Mouse (Mus musculus) testis, adult 2 months (tissue): ENCODE data around the gene Kif1a. TPM values are rescaled to one million over a fixed set of nuclear protein-coding genes. Genes with fewer than 3 reads are reported as not detected.
"Not testable (repeated sequence)": the region's sequence is repeated elsewhere in the genome, so short reads cannot be mapped to it uniquely, and the experiment has no call there.

Experiments
- H3K27ac ChIP-seq: fragments of 200-500 bp; 2 replicates; pipeline ENCODE4 v1.5.1; 2012; ENCODE audit warnings: low read depth, low read length; ENCODE audit not compliant: control insufficient read depth, insufficient read depth
- H3K27me3 ChIP-seq: fragments of 200-500 bp; 2 replicates; pipeline ENCODE4 v1.6.1; 2012; ENCODE audit warnings: mild to moderate bottlenecking, low read length, moderate library complexity; ENCODE audit not compliant: control insufficient read depth, insufficient read depth
- H3K36me3 ChIP-seq: fragments of 200-500 bp; 2 replicates; pipeline ENCODE4 v1.6.1; 2012; ENCODE audit warnings: mild to moderate bottlenecking, low read length; ENCODE audit not compliant: control insufficient read depth, insufficient read depth
- H3K4me1 ChIP-seq: fragments of 200-500 bp; 2 replicates; pipeline ENCODE4 v1.6.1; 2012; ENCODE audit warnings: low read length; ENCODE audit not compliant: control insufficient read depth, insufficient read depth
- H3K4me3 ChIP-seq: fragments of 200-500 bp; 2 replicates; pipeline ENCODE4 v1.5.1; 2012; ENCODE audit warnings: low read depth, mild to moderate bottlenecking, low read length, moderate library complexity, mixed read lengths; ENCODE audit not compliant: control insufficient read depth
- CTCF ChIP-seq: fragments of 200-500 bp; IDR thresholded peaks from 2 replicates; pipeline ENCODE4 v1.5.1; 2012; ENCODE audit warnings: low read depth, mild to moderate bottlenecking, inconsistent platforms, low read length, moderate library complexity; ENCODE audit not compliant: control insufficient read depth, insufficient read depth, insufficient replicate concordance
- POLR2A ChIP-seq: fragments of 200-500 bp; IDR thresholded peaks from 2 replicates; pipeline ENCODE4 v1.6.1; 2012; ENCODE audit warnings: low read depth, mild to moderate bottlenecking, inconsistent platforms, low read length, moderate library complexity; ENCODE audit not compliant: control insufficient read depth
- polyA plus RNA-seq: library from polyadenylated mRNA; depleted of rRNA; stranded (reverse); fragments of >200 nt; gene quantifications from 2 replicates; pipeline ENCODE4 v1.2.3, GENCODE M21; 2012; rRNA removed

Kif1a gene
- polyA plus RNA-seq, 1 experiment, result 11.4 TPM

DNA sequence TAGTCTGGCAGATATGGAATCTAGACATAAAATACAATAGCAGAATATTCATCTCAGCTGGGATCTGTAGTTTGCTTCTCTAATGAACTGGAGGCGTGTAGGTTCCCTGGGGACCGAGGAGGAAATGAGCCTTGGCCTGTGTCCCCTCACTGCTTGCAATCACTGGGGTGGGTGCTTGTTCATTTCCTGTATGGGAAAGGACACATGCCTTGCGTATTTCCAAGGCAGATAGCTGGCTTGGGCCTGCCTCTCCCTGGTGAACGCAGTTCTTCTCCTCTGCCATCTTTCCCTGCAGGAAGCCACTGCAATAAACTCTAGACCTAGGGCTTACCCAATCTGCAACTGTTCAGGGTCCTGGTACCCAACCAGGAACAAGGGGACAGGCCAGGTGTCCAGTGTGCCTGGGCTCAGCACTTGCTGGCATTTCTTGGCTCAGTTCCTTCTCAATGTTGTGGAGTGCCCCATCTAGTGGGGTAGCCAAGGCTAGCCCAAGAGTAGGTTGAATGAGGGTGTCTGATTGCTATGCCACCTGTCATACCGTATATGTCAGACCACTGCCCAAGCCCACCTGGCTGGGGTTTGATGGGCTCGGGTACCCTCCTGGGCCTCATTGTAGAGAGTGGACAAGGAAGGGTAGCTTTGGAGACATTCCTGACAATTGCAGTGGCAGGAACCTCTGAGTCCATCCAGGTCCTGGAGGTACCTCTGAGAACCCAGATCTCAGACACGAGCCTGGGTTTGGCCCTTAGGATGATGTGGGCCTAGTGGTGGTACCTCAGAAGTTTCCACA is 120.5 kb downstream of the Kif1a start:
- no peak overlapping the region for H3K27ac ChIP-seq
- TF ChIP-seq POLR2A (no peak), CTCF (no peak)
- no peaks in the 10 kb centered on the region for H3K27me3 ChIP-seq
- no peaks in the 10 kb centered on the region for H3K36me3 ChIP-seq
- H3K4me1 ChIP-seq, result no peaks in the 10 kb centered on the region
- H3K4me3 ChIP-seq, result no peak overlapping the region

DNA sequence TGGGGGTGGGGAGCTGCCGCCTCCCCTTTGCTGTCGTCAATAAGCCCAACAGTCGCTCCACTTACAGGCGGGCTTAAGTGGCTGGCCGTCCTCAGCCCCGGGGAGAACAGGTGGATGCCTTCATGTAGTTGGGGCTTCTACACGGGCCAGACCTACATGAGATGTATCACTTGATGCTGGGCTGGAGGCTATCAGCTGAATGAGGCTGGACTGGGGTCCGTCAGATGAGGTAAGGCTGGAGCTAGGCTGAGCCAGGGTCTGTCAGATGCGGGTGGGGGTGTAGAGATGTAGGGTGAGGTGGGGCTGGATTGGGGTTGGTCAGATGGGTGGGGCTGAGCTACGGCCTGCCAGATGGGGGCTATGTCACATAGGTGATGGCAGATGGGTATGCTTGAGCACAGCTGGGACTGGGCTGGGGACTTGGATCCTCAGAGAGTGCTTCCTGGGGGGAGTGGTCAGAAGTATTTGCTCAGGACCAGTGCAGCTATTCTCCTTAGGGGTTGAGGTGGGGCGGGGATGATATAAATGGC is 122.6 kb downstream of the Kif1a start:
- Histone ChIP-seq H3K4me3 (no peak overlapping the region), H3K36me3 (no peaks in the 10 kb centered on the region), H3K27me3 (no peaks in the 10 kb centered on the region), H3K4me1 (no peaks in the 10 kb centered on the region), H3K27ac (no peak overlapping the region)
- TF ChIP-seq POLR2A, result no peak
- no peak for TF ChIP-seq CTCF

GRCm38 (mm10) chr1:92978645-92979044 is 123.1 kb downstream of the Kif1a start:
- Histone ChIP-seq H3K27me3 (no peaks in the 10 kb centered on the region), H3K4me3 (no peak overlapping the region), H3K4me1 (no peaks in the 10 kb centered on the region), H3K27ac (no peak overlapping the region), H3K36me3 (no peaks in the 10 kb centered on the region)
- TF ChIP-seq POLR2A, result no peak
- TF ChIP-seq CTCF, result no peak

- no peak for TF ChIP-seq CTCF
- TF ChIP-seq POLR2A, result no peak
- H3K27me3 ChIP-seq, result no peaks in the 10 kb centered on the region
- H3K36me3 ChIP-seq, result no peaks in the 10 kb centered on the region
- H3K27ac ChIP-seq, result no peak overlapping the region
- no peak overlapping the region for H3K4me3 ChIP-seq
- peaks cover 2% of the 10 kb centered on the region; the same call in 1 of the 2 replicates for H3K4me1 ChIP-seq
Measured at GRCm38 (mm10) chr1:92976141-92976566, 125.6 kb downstream of the Kif1a start.

DNA sequence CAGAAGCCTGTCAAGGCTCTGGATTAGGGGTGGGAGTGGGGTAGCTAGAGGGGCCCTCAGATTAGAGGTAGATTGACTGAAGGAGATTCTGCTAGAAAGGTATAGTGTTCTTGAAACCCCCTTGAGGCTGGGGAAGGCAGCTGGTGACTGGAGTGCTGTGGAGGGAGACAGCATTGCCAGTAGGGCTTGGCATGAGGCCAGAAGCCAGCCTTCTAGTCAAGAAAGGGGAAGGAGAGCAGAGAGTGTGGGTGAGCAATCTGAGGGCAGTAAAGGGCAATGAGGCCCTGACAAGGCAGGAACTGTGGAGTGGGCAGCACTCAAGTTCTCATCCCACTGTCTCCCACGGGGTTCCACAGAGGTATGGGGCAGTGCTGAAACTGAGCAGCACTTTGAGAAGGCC is 128.9 kb downstream of the Kif1a start:
- no peak overlapping the region for H3K27ac ChIP-seq
- no peaks in the 10 kb centered on the region for H3K27me3 ChIP-seq
- no peak overlapping the region for H3K4me3 ChIP-seq
- TF ChIP-seq POLR2A (no peak), CTCF (no peak)
- H3K36me3 ChIP-seq, result no peaks in the 10 kb centered on the region
- peaks cover 2% of the 10 kb centered on the region; the same call in 1 of the 2 replicates for H3K4me1 ChIP-seq

GRCm38 (mm10) chr1:92971879-92972795 is 129.6 kb downstream of the Kif1a start:
- Histone ChIP-seq H3K4me3 (no peak overlapping the region), H3K36me3 (no peaks in the 10 kb centered on the region), H3K27me3 (no peaks in the 10 kb centered on the region), H3K4me1 (peaks cover 2% of the 10 kb centered on the region; the same call in 1 of the 2 replicates), H3K27ac (no peak overlapping the region)
- TF ChIP-seq CTCF, result no peak
- no peak for TF ChIP-seq POLR2A

- not testable (repeated sequence) for H3K27me3 ChIP-seq, H3K36me3 ChIP-seq, H3K4me3 ChIP-seq, H3K4me1 ChIP-seq, H3K27ac ChIP-seq
Measured at GRCm38 (mm10) chr1:92970791-92971190, 131.0 kb downstream of the Kif1a start.

Other genes with a start within 250 kb of the Kif1a start
- 50.5 and 53.4 TPM in 2 replicates for gene Ankmy1, start 199.0 kb downstream of the Kif1a start, polyA plus RNA-seq
- gene Dusp28, start 195.0 kb downstream of the Kif1a start, polyA plus RNA-seq, result 5.7 TPM in 2 replicates
- gene Rnpepl1, start 191.2 kb downstream of the Kif1a start, polyA plus RNA-seq, result 88.8 and 99.3 TPM in 2 replicates
- 31.9 and 32.5 TPM in 2 replicates for gene Capn10, start 167.6 kb downstream of the Kif1a start, polyA plus RNA-seq
- gene Gpr35, start 151.1 kb downstream of the Kif1a start, polyA plus RNA-seq, result 0.70 and 0.88 TPM in 2 replicates
- 0.37 and 0.59 TPM in 2 replicates for gene Aqp12, start 95.6 kb downstream of the Kif1a start, polyA plus RNA-seq
- not detected in 2 replicates for gene Agxt, start 33.3 kb upstream of the Kif1a start, polyA plus RNA-seq
- 0.11 TPM in 1 of 2 replicates, not detected in the other for gene 2310007B03Rik, start 59.0 kb upstream of the Kif1a start, polyA plus RNA-seq
- 0.06 and 0.08 TPM in 2 replicates for gene Crocc2, start 66.8 kb upstream of the Kif1a start, polyA plus RNA-seq
- 4.5 and 4.8 TPM in 2 replicates for gene Sned1, start 133.9 kb upstream of the Kif1a start, polyA plus RNA-seq
- gene Mterf4, start 204.0 kb upstream of the Kif1a start, polyA plus RNA-seq, result 14.4 and 14.8 TPM in 2 replicates
- gene Ppp1r7, start 240.9 kb upstream of the Kif1a start, polyA plus RNA-seq, result 8.7 and 10.6 TPM in 2 replicates
- 36.3 and 38.0 TPM in 2 replicates for gene Pask, start 241.5 kb upstream of the Kif1a start, polyA plus RNA-seq